Mouse (Mus musculus) right cerebral cortex, postnatal 36 days (tissue): ENCODE results near the gene Pramef25.
"Not testable (repeated sequence)": the region's sequence is repeated elsewhere in the genome, so short reads cannot be mapped to it uniquely, and the experiment has no call there.

Source experiments
- DNase-seq, 2 experiments: peaks; one replicate each; pipeline ENCODE4 v3.0.0; 2022; ENCODE audit warnings: low spot score in 2 of 2, mixed read lengths in 1 of 2

The Pramef25 gene

GRCm38 (mm10) chr4:143950916-143951315 is at the start of gene Pramef25:
Gene Pramef25, minus strand, starts transcription at chr4:143951016.
- not testable (repeated sequence) for DNase-seq

GRCm38 (mm10) chr4:143994269-143994668 is 43.5 kb upstream of the Pramef25 start, which contains the start of gene Pramef17:
Gene Pramef17, minus strand, starts transcription at chr4:143994369.
- DNase-seq = not testable (repeated sequence)

- peak; percentile 40 to 61 for DNase-seq
Measured at GRCm38 (mm10) chr4:143988126-143988525, 37.3 kb upstream of the Pramef25 start.

GRCm38 (mm10) chr4:143987475-143987941 is 36.7 kb upstream of the Pramef25 start:
- peak; percentile 11 for DNase-seq

GRCm38 (mm10) chr4:143985733-143986132 is 34.9 kb upstream of the Pramef25 start:
- peak; percentile 20 to 47 for DNase-seq

GRCm38 (mm10) chr4:143985165-143985564 is 34.3 kb upstream of the Pramef25 start:
- peak; percentile 3 to 6 for DNase-seq

GRCm38 (mm10) chr4:143983446-143983845 is 32.6 kb upstream of the Pramef25 start:
- not testable (repeated sequence) for DNase-seq

GRCm38 (mm10) chr4:143966850-143967249 is 16.0 kb upstream of the Pramef25 start, which contains the start of gene Gm13101:
Gene Gm13101, minus strand, starts transcription at chr4:143966950.
- DNase-seq = not testable (repeated sequence)

GRCm38 (mm10) chr4:143900280-143900679 is 50.5 kb downstream of the Pramef25 start, which contains the start of gene Pramef6:
Gene Pramef6, minus strand, starts transcription at chr4:143900380.
- DNase-seq = not testable (repeated sequence)
